In genomic region chr7:73323556-73323955, GRCm38 (mm10) we compare ENCODE assay signal across 11 mouse cellular contexts. TPM values are rescaled to one million over a fixed set of nuclear protein-coding genes. Genes with fewer than 3 reads are reported as not detected.
DNase-seq lines count a peak whose midpoint lies in the region; ATAC-seq lines count a peak whose summit lies in the region.
"Had no signal": no experiment of that assay in that cellular context is flagged by ENCODE, and none has a peak within 500 bp of the region (broad histone marks: within the 10 kb centered on the region; RNA-seq: fewer than 3 reads in every experiment).

No protein-coding gene starts in this region.

- peak overlapping the region; percentile 22 for H3K4me2 ChIP-seq in kidney, embryonic 16.5 days (replicated peaks; ENCODE audit: low read depth, low read length)
- H3K4me2 ChIP-seq in limb, embryonic 13.5 days (replicated peaks) = peak overlapping the region; percentile 55
- H3K4me2 ChIP-seq: neural tube, embryonic 12.5 days had no signal

- H3K4me3 ChIP-seq in kidney, embryonic 16.5 days (ENCODE audit: low read length) = no peak overlapping the region; the same call in 1 of the 2 replicates
- peak overlapping the region; percentile 25 for H3K4me3 ChIP-seq in limb, embryonic 13.5 days
- H3K4me3 ChIP-seq: layer of hippocampus, adult 2 months; neural tube, embryonic 12.5 days had no signal

- no peak overlapping the region for H3K9ac ChIP-seq in kidney, embryonic 16.5 days (replicated peaks; ENCODE audit: low read length)
- H3K9ac ChIP-seq in limb, embryonic 13.5 days = no peak overlapping the region
- H3K9ac ChIP-seq: neural tube, embryonic 12.5 days had no signal

- H3K27ac ChIP-seq in kidney, embryonic 16.5 days (ENCODE audit: low read length) = no peak overlapping the region
- H3K27ac ChIP-seq in limb, embryonic 13.5 days = no peak overlapping the region
- H3K27ac ChIP-seq: layer of hippocampus, adult 2 months; neural tube, embryonic 12.5 days had no signal

- H3K27me3 ChIP-seq in kidney, embryonic 16.5 days (ENCODE audit: insufficient read depth, low read length) = no peaks in the 10 kb centered on the region
- H3K27me3 ChIP-seq in limb, embryonic 13.5 days = peaks cover 28% of the 10 kb centered on the region
- H3K27me3 ChIP-seq: neural tube, embryonic 12.5 days had no signal

- no peak for ATAC-seq in kidney, embryonic 16.5 days (ENCODE audit: low FRiP score, low TSS enrichment)
- no peak for ATAC-seq in limb, embryonic 13.5 days (ENCODE audit: low FRiP score, low read depth)
- no peak for ATAC-seq in cerebellum, adult (ENCODE audit: insufficient number of reproducible peaks, low FRiP score, low TSS enrichment)

- H3K9me3 ChIP-seq in kidney, embryonic 16.5 days (ENCODE audit: low read length) = no peaks in the 10 kb centered on the region
- H3K9me3 ChIP-seq in limb, embryonic 13.5 days = peaks cover 4% of the 10 kb centered on the region; the same call in 1 of the 2 replicates

- DNase-seq in kidney, adult 8-10 months = no peak
- DNase-seq in ZHBTc4 (ENCODE audit: low read depth, low spot score) = peak; percentile 77
- peak; percentile 23 for DNase-seq in heart, adult 8-10 months (ENCODE audit: low spot score)
- DNase-seq in spleen, postnatal 10 days (ENCODE audit: low spot score in 2 of 2) = no peak
- no peak for DNase-seq in left cerebral cortex, adult 9 months (ENCODE audit: low spot score in 2 of 2)

- no peaks in the 10 kb centered on the region for H3K36me3 ChIP-seq in kidney, embryonic 16.5 days (ENCODE audit: insufficient read depth, low read length)
- H3K36me3 ChIP-seq in limb, embryonic 13.5 days = no peaks in the 10 kb centered on the region
- H3K36me3 ChIP-seq: neural tube, embryonic 12.5 days had no signal

- 37% methylated on average over 12 of the region's 12 CpGs for WGBS in kidney, embryonic 16.5 days
- whole genome bisulfite sequencing in limb, embryonic 13.5 days = 36% methylated on average over 12 of the region's 12 CpGs

- peaks cover 23% of the 10 kb centered on the region for H3K4me1 ChIP-seq in kidney, embryonic 16.5 days (ENCODE audit: insufficient read depth, low read length)
- peaks cover 41% of the 10 kb centered on the region for H3K4me1 ChIP-seq in limb, embryonic 13.5 days

RNA-seq across cellular contexts. Expression of gene Rgma, which starts 51.8 kb away (rescaled TPM):
- polyA plus RNA-seq in kidney, embryonic 16.5 days (2015; fragmentation: Nextera tagmentation; extraction: Ambion mirVana) = 10.0 and 12.8 TPM in 2 replicates
- 10 to 100 TPM; 52.3 to 84.3 (median 65.6) TPM for total RNA-seq in heart, adult 8-10 months (2022)
- 25.3 and 25.6 TPM in 2 replicates for polyA plus RNA-seq in limb, embryonic 13.5 days (2015; fragmentation: Nextera tagmentation; extraction: Ambion mirVana)
- total RNA-seq: MEL had no signal

Comparison
In these comparisons a context has a peak if more than half of its experiments do, and no peak if none do; other contexts are left out.
1. DNase-seq: peak in ZHBTc4 (single experiment) and heart, adult 8-10 months (single experiment); none in kidney, adult 8-10 months (0 of 2), spleen, postnatal 10 days (0 of 2) and left cerebral cortex, adult 9 months (0 of 2).